Mouse (Mus musculus) MEL (cell line): ENCODE measurements around the gene Myrf. TPM values are rescaled to one million over a fixed set of nuclear protein-coding genes. Genes with fewer than 3 reads are reported as not detected.

ENCODE experiments used
- DNase-seq: peaks from one replicate; pipeline ENCODE4 v3.0.0; 2011; ENCODE audit warnings: low read depth, low spot score
- H3K27ac ChIP-seq: 2 replicates; pipeline ENCODE4 v1.5.1; 2012; ENCODE audit warnings: low read depth, mild to moderate bottlenecking, control low read depth, low read length, moderate library complexity; ENCODE audit not compliant: control insufficient read depth
- H3K27me3 ChIP-seq, 2 experiments: fragments of 150-350 bp in 1 of 2; sonication (generic) in 1 of 2; 2 replicates each; pipeline ENCODE4 v1.6.1; 2012; ENCODE audit warnings: low read length in 2 of 2, mild to moderate bottlenecking in 2 of 2, improper control_type of control experiment in 1 of 2, moderate library complexity in 1 of 2; ENCODE audit not compliant: insufficient read depth in 2 of 2, control insufficient read depth in 1 of 2
- H3K36me3 ChIP-seq, 2 experiments: 2 replicates each; pipeline ENCODE4 v1.6.1; 2012 to 2014; ENCODE audit warnings: low read length in 2 of 2, improper control_type of control experiment in 1 of 2, inconsistent platforms in 1 of 2, mild to moderate bottlenecking in 1 of 2; ENCODE audit not compliant: insufficient read depth in 2 of 2, control insufficient read depth in 1 of 2
- H3K4me1 ChIP-seq, 2 experiments: fragments of 150-350 bp in 1 of 2; sonication (generic) in 1 of 2; 2 replicates each; pipeline ENCODE4 v1.6.1; 2012; ENCODE audit warnings: low read length in 2 of 2, improper control_type of control experiment in 1 of 2, mild to moderate bottlenecking in 1 of 2; ENCODE audit not compliant: insufficient read depth in 2 of 2, control insufficient read depth in 1 of 2
- H3K4me3 ChIP-seq, 2 experiments: fragments of 150-350 bp in 1 of 2; sonication (generic) in 1 of 2; 2 replicates each; pipeline ENCODE4 v1.5.1; 2012; ENCODE audit warnings: low read depth in 2 of 2, low read length in 2 of 2, mild to moderate bottlenecking in 2 of 2, moderate library complexity in 2 of 2, control low read depth in 1 of 2, improper control_type of control experiment in 1 of 2; ENCODE audit not compliant: control insufficient read depth in 1 of 2, insufficient read depth in 1 of 2
- H3K79me2 ChIP-seq: 2 replicates; pipeline ENCODE4 v1.6.1; 2012; ENCODE audit warnings: mild to moderate bottlenecking, low read length, moderate library complexity; ENCODE audit not compliant: control insufficient read depth, poor library complexity, insufficient read depth
- H3K9ac ChIP-seq: 2 replicates; pipeline ENCODE4 v1.6.1; 2012; ENCODE audit warnings: low read depth, mild to moderate bottlenecking, control low read depth, low read length, moderate library complexity; ENCODE audit not compliant: control insufficient read depth, poor library complexity, severe bottlenecking
- H3K9me3 ChIP-seq: fragments of 150-350 bp; sonication (generic); replicated peaks from 2 replicates; pipeline ENCODE4 v1.6.1; 2012; ENCODE audit warnings: mild to moderate bottlenecking, low read length, improper control_type of control experiment, moderate library complexity; ENCODE audit not compliant: insufficient read depth
- E2F4 ChIP-seq: IDR thresholded peaks from 2 replicates; pipeline ENCODE4 v1.6.1; 2011; ENCODE audit warnings: low read depth, low read length, improper control_type of control experiment, borderline replicate concordance
- GABPA ChIP-seq: IDR thresholded peaks from 2 replicates; pipeline ENCODE4 v1.6.1; 2012; ENCODE audit warnings: low read depth, mild to moderate bottlenecking, inconsistent platforms, low read length, improper control_type of control experiment, moderate library complexity
- HCFC1 ChIP-seq: IDR thresholded peaks from 2 replicates; pipeline ENCODE4 v1.6.1; 2012; ENCODE audit warnings: low read depth, mild to moderate bottlenecking, inconsistent platforms, low read length, improper control_type of control experiment, moderate library complexity
- KAT2A ChIP-seq: conservative IDR thresholded peaks from 2 replicates; pipeline ENCODE4 v1.6.1; 2012; ENCODE audit warnings: low read depth, low read length, improper control_type of control experiment, inconsistent platforms
- MAFK ChIP-seq: IDR thresholded peaks from 2 replicates; pipeline ENCODE4 v1.6.1; 2011; ENCODE audit warnings: low read depth, mild to moderate bottlenecking, low read length, improper control_type of control experiment, borderline replicate concordance
- MEF2A ChIP-seq: IDR thresholded peaks from 2 replicates; pipeline ENCODE4 v1.6.1; 2014; ENCODE audit warnings: low read depth, mild to moderate bottlenecking, inconsistent platforms, low read length, improper control_type of control experiment; ENCODE audit not compliant: poor library complexity, insufficient replicate concordance, severe bottlenecking; ENCODE audit errors: extremely low read depth
- MXI1 ChIP-seq: IDR thresholded peaks from 2 replicates; pipeline ENCODE4 v1.6.1; 2011; ENCODE audit warnings: mild to moderate bottlenecking, low read depth, low read length, improper control_type of control experiment
- MYC ChIP-seq: IDR thresholded peaks from 2 replicates; pipeline ENCODE4 v1.6.1; 2011; ENCODE audit warnings: low read depth, mild to moderate bottlenecking, low read length, improper control_type of control experiment, moderate library complexity
- NRF1 ChIP-seq: IDR thresholded peaks from 2 replicates; pipeline ENCODE4 v1.6.1; 2014; ENCODE audit warnings: low read depth, mild to moderate bottlenecking, inconsistent platforms, low read length, improper control_type of control experiment, moderate library complexity; ENCODE audit not compliant: poor library complexity, insufficient read depth, severe bottlenecking
- POLR2A ChIP-seq, 2 experiments: IDR thresholded peaks; 2 replicates each; pipeline ENCODE4 v1.6.1; 2011 to 2012; ENCODE audit warnings: low read length in 2 of 2, mild to moderate bottlenecking in 2 of 2, control low read depth in 1 of 2, improper control_type of control experiment in 1 of 2, low read depth in 1 of 2, moderate library complexity in 1 of 2; ENCODE audit not compliant: control insufficient read depth in 1 of 2, insufficient read depth in 1 of 2, poor library complexity in 1 of 2
- POLR2AphosphoS2 ChIP-seq: IDR thresholded peaks from 2 replicates; pipeline ENCODE4 v1.6.1; 2011; ENCODE audit warnings: low read length, improper control_type of control experiment
- POLR2AphosphoS5 ChIP-seq: IDR thresholded peaks from 2 replicates; pipeline ENCODE4 v1.6.1; 2012; ENCODE audit warnings: low read depth, borderline replicate concordance, mild to moderate bottlenecking, inconsistent platforms, low read length, moderate library complexity, mixed read lengths
- RAD21 ChIP-seq: IDR thresholded peaks from 2 replicates; pipeline ENCODE4 v1.6.1; 2011; ENCODE audit warnings: mild to moderate bottlenecking, low read depth, low read length, improper control_type of control experiment
- SIN3A ChIP-seq: IDR thresholded peaks from 2 replicates; pipeline ENCODE4 v1.6.1; 2012; ENCODE audit warnings: low read length, improper control_type of control experiment, inconsistent platforms
- TBP ChIP-seq: IDR thresholded peaks from 2 replicates; pipeline ENCODE4 v1.8.0; 2011; ENCODE audit warnings: low read depth, low read length, improper control_type of control experiment
- UBTF ChIP-seq: IDR thresholded peaks from 2 replicates; pipeline ENCODE4 v1.6.1; 2012; ENCODE audit warnings: low read depth, mild to moderate bottlenecking, inconsistent platforms, low read length, improper control_type of control experiment, moderate library complexity, borderline replicate concordance; ENCODE audit not compliant: insufficient read depth
- ZMIZ1 ChIP-seq: IDR thresholded peaks from 2 replicates; pipeline ENCODE4 v1.6.1; 2012; ENCODE audit warnings: low read depth, mild to moderate bottlenecking, inconsistent platforms, low read length, improper control_type of control experiment, moderate library complexity
- ZNF384 ChIP-seq: IDR thresholded peaks from 2 replicates; pipeline ENCODE4 v1.6.1; 2012; ENCODE audit warnings: low read depth, mild to moderate bottlenecking, inconsistent platforms, low read length, improper control_type of control experiment
- polyA plus RNA-seq, 2 experiments: library from polyadenylated mRNA; stranded (reverse) in 1 of 2; unstranded in 1 of 2; fragments of >175 nt in 1 of 2; fragments of >200 nt in 1 of 2; gene quantifications; 2 replicates each; pipeline versions ENCODE4 v1.2.1 to v1.2.4; 2012; ENCODE audit warnings: low replicate concordance in 2 of 2, low read depth in 1 of 2; ENCODE audit not compliant: insufficient read length in 2 of 2, insufficient read depth in 1 of 2, missing spikeins in 1 of 2
- total RNA-seq: library from RNA; depleted of rRNA; stranded (reverse); fragments of 300-350 nt; gene quantifications from 2 replicates; pipeline ENCODE4 v1.2.3, GENCODE M21; 2012

Myrf gene
- total and polyA plus RNA-seq, 3 experiments, result 0.23 to 2.7 TPM; not detected in 1

DNA sequence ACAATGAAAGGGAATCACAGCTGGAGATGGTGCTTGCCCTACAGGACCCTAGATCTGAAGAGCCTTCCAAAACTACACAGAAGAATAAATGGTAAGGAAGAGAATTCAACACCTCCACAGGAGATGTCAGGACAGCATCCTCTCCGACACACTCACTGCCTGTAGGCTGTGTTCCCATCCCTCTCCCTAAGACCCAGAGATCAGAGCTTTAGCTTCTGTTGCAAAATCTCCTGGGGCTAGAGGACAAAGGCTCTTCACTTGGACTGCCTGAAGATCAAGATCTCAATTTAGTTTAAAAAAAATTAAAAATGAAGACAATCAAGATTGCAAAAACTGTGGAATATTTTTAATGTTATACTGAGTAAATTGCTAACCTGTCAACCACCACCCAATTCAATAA lies 64.1 kb downstream of the Myrf start:
- Histone ChIP-seq H3K4me3 (no peak overlapping the region), H3K27ac (no peak overlapping the region), H3K9ac (no peak overlapping the region), H3K9me3 (no peaks in the 10 kb centered on the region), H3K4me1 (peaks cover 8 to 23% of the 10 kb centered on the region in 2 experiments), H3K79me2 (no peaks in the 10 kb centered on the region), H3K36me3 (peaks cover 0 to 22% of the 10 kb centered on the region in 2 experiments; a peak in 2 of 4 replicates), H3K27me3 (no peaks in the 10 kb centered on the region)
- DNase-seq, result no peak
- no peak for TF ChIP-seq GABPA
- TF ChIP-seq UBTF, result no peak
- no peak for TF ChIP-seq HCFC1
- TF ChIP-seq ZNF384, result no peak
- TF ChIP-seq SIN3A, result no peak
- TF ChIP-seq MAFK, result no peak
- TF ChIP-seq RAD21, result no peak
- TF ChIP-seq TBP, result no peak
- no peak for TF ChIP-seq MEF2A
- TF ChIP-seq E2F4, result no peak
- TF ChIP-seq POLR2AphosphoS2, result no peak
- no peak for TF ChIP-seq MYC

DNA sequence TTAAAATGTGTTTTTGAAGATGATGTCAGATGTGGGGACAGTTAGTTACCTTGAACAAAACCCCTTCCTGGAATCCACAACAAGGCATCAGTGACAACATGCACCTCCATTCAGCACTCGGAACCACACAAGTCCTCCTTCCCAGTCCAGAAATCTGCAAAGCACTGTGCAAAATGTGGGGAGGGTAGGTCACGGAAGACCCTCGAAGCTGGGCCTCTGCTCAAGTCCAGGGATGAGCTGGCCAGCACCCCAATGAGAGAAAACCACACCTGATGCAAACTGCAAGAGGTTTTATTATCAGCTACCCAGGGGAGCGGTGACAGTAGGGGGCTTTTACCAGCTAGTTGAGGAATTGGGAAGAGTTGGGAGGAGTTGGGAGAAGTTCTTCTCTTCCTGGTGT lies 65.6 kb downstream of the Myrf start:
- H3K4me1 ChIP-seq, result peaks cover 8 to 24% of the 10 kb centered on the region in 2 experiments
- no peak for DNase-seq
- H3K79me2 ChIP-seq, result no peaks in the 10 kb centered on the region
- H3K9me3 ChIP-seq, result no peaks in the 10 kb centered on the region
- H3K27ac ChIP-seq, result no peak overlapping the region
- H3K36me3 ChIP-seq, result peaks cover 0 to 24% of the 10 kb centered on the region in 2 experiments; a peak in 2 of 4 replicates
- H3K4me3 ChIP-seq, result no peak overlapping the region
- H3K9ac ChIP-seq, result no peak overlapping the region
- no peaks in the 10 kb centered on the region for H3K27me3 ChIP-seq
- TF ChIP-seq NRF1 (no peak), POLR2A (IDR thresholded peaks at IDR 0.05; ENCODE audit: control insufficient read depth in 1 of 2, insufficient read depth in 1 of 2, low read depth in 1 of 2, low read length in 2 of 2, poor library complexity in 1 of 2) (no peak), KAT2A (no peak), ZMIZ1 (no peak), MXI1 (no peak), POLR2AphosphoS5 (no peak)
